ENCODE assay signal across 24 mouse cellular contexts in genomic region chr2:43072964-43073619, GRCm38 (mm10).
DNase-seq lines count a peak whose midpoint lies in the region; ATAC-seq and TF ChIP-seq lines count a peak whose summit lies in the region.
"Had no signal": no experiment of that assay in that cellular context is flagged by ENCODE, and none has a peak within 500 bp of the region (broad histone marks: within the 10 kb centered on the region; RNA-seq: fewer than 3 reads in every experiment).

No protein-coding gene starts in this region.

- H3K4me1 ChIP-seq in forebrain, postnatal 0 days (ENCODE audit: insufficient read depth), result no peaks in the 10 kb centered on the region
- no peaks in the 10 kb centered on the region for H3K4me1 ChIP-seq in forebrain, embryonic 11.5 days (replicated peaks; ENCODE audit: control insufficient read depth, insufficient read depth, low read length)
- H3K4me1 ChIP-seq in midbrain, postnatal 0 days (ENCODE audit: insufficient read depth, low read length), result no peaks in the 10 kb centered on the region
- no peaks in the 10 kb centered on the region for H3K4me1 ChIP-seq in midbrain, embryonic 15.5 days
- no peaks in the 10 kb centered on the region for H3K4me1 ChIP-seq in hindbrain, postnatal 0 days (ENCODE audit: insufficient read depth, low read length)
- H3K4me1 ChIP-seq: forebrain, embryonic 10.5 days; heart, embryonic 15.5 days; limb, embryonic 13.5 days; liver, embryonic 12.5 days; megakaryocyte, embryonic 14.5 days had no signal

- H3K36me3 ChIP-seq in forebrain, postnatal 0 days (ENCODE audit: insufficient read depth), result no peaks in the 10 kb centered on the region
- H3K36me3 ChIP-seq in forebrain, embryonic 11.5 days (ENCODE audit: control insufficient read depth, insufficient read depth, low read length), result no peaks in the 10 kb centered on the region
- no peaks in the 10 kb centered on the region for H3K36me3 ChIP-seq in midbrain, postnatal 0 days (ENCODE audit: insufficient read depth, low read length)
- H3K36me3 ChIP-seq in midbrain, embryonic 15.5 days (replicated peaks), result no peaks in the 10 kb centered on the region
- H3K36me3 ChIP-seq in hindbrain, postnatal 0 days (ENCODE audit: insufficient read depth, low read length), result no peaks in the 10 kb centered on the region
- H3K36me3 ChIP-seq: forebrain, embryonic 10.5 days; heart, embryonic 15.5 days; limb, embryonic 13.5 days; liver, embryonic 12.5 days had no signal

- DNase-seq in forebrain, postnatal 0 days, result no peak
- DNase-seq in forebrain, embryonic 11.5 days (ENCODE audit: low spot score), result no peak
- DNase-seq in midbrain, postnatal 0 days (ENCODE audit: low spot score), result peak; percentile 6
- DNase-seq in hindbrain, postnatal 0 days (ENCODE audit: low spot score), result peak; percentile 4
- DNase-seq in right cerebral cortex, adult 2 months (ENCODE audit: low spot score in 2 of 2), result no peak
- no peak for DNase-seq in lung, postnatal 14 days
- DNase-seq: adrenal gland, postnatal 10 days; cerebellum, adult 8-10 months; heart, postnatal 36 days; kidney, adult 18-20 months; kidney, postnatal 4 days; lung, adult 18-20 months; lung, postnatal 36 days; right cerebral cortex, adult 18-20 months; thymus, adult 18-20 months; thymus, postnatal 4 days had no signal

- H3K9ac ChIP-seq in forebrain, postnatal 0 days, result no peak overlapping the region
- no peak overlapping the region for H3K9ac ChIP-seq in forebrain, embryonic 11.5 days (ENCODE audit: low read length)
- no peak overlapping the region for H3K9ac ChIP-seq in midbrain, postnatal 0 days (replicated peaks; ENCODE audit: low read length, poor library complexity, severe bottlenecking)
- no peak overlapping the region for H3K9ac ChIP-seq in midbrain, embryonic 15.5 days
- no peak overlapping the region for H3K9ac ChIP-seq in hindbrain, postnatal 0 days (replicated peaks; ENCODE audit: low read length)
- H3K9ac ChIP-seq: heart, embryonic 15.5 days; limb, embryonic 13.5 days; liver, embryonic 12.5 days had no signal

- WGBS in forebrain, postnatal 0 days, result 67% methylated on average over 8 of the region's 8 CpGs
- WGBS in forebrain, embryonic 11.5 days, result 79% methylated on average over 8 of the region's 8 CpGs
- 75% methylated on average over 8 of the region's 8 CpGs for WGBS in midbrain, postnatal 0 days
- 68% methylated on average over 8 of the region's 8 CpGs for WGBS in midbrain, embryonic 15.5 days
- 73% methylated on average over 8 of the region's 8 CpGs for WGBS in hindbrain, postnatal 0 days

- ATAC-seq in forebrain, postnatal 0 days, result 0 out of 2 replicates have a peak, but pooled peaks have one; percentile 23
- ATAC-seq in forebrain, embryonic 11.5 days (replicated peaks; ENCODE audit: low FRiP score), result no peak
- no peak for ATAC-seq in midbrain, postnatal 0 days (ENCODE audit: low FRiP score)
- no peak for ATAC-seq in midbrain, embryonic 15.5 days (replicated peaks)
- ATAC-seq in hindbrain, postnatal 0 days, result 0 out of 2 replicates have a peak, but pooled peaks have one; percentile 15
- ATAC-seq: inflammation-experienced regulatory T-cells, adult 6 months; liver, embryonic 12.5 days had no signal

- no peak overlapping the region for H3K4me3 ChIP-seq in forebrain, postnatal 0 days (ENCODE audit: low read depth, low read length)
- H3K4me3 ChIP-seq in forebrain, embryonic 11.5 days (ENCODE audit: low read depth, low read length), result no peak overlapping the region
- H3K4me3 ChIP-seq in midbrain, postnatal 0 days (ENCODE audit: low read depth, low read length), result no peak overlapping the region
- H3K4me3 ChIP-seq in midbrain, embryonic 15.5 days, result no peak overlapping the region
- no peak overlapping the region for H3K4me3 ChIP-seq in hindbrain, postnatal 0 days (ENCODE audit: low read length)
- H3K4me3 ChIP-seq: forebrain, embryonic 10.5 days; heart, embryonic 15.5 days; limb, embryonic 13.5 days; liver, embryonic 12.5 days; megakaryocyte, embryonic 14.5 days; myocyte had no signal

- H3K27me3 ChIP-seq in forebrain, postnatal 0 days (ENCODE audit: insufficient read depth, low read length), result no peaks in the 10 kb centered on the region
- H3K27me3 ChIP-seq in forebrain, embryonic 11.5 days (ENCODE audit: control insufficient read depth, insufficient read depth, low read length), result no peaks in the 10 kb centered on the region
- H3K27me3 ChIP-seq in midbrain, postnatal 0 days (ENCODE audit: insufficient read depth, low read length), result no peaks in the 10 kb centered on the region
- no peaks in the 10 kb centered on the region for H3K27me3 ChIP-seq in midbrain, embryonic 15.5 days (replicated peaks)
- H3K27me3 ChIP-seq in hindbrain, postnatal 0 days (ENCODE audit: insufficient read depth, low read length), result no peaks in the 10 kb centered on the region
- H3K27me3 ChIP-seq: heart, embryonic 15.5 days; limb, embryonic 13.5 days; liver, embryonic 12.5 days; megakaryocyte, embryonic 14.5 days had no signal

- no peak for TF ChIP-seq CTCF in forebrain, postnatal 0 days (IDR thresholded peaks at IDR 0.05; ENCODE audit: low read depth)
- peak; percentile 33 for TF ChIP-seq CTCF in midbrain, postnatal 0 days (IDR thresholded peaks at IDR 0.05)
- no peak; the same call in 1 of the 2 replicates for TF ChIP-seq CTCF in hindbrain, postnatal 0 days (IDR thresholded peaks at IDR 0.05; ENCODE audit: low read depth)

- no peaks in the 10 kb centered on the region for H3K9me3 ChIP-seq in forebrain, postnatal 0 days (ENCODE audit: low read length)
- no peaks in the 10 kb centered on the region for H3K9me3 ChIP-seq in forebrain, embryonic 11.5 days (ENCODE audit: control insufficient read depth, low read length)
- no peaks in the 10 kb centered on the region for H3K9me3 ChIP-seq in midbrain, postnatal 0 days (ENCODE audit: low read length)
- no peaks in the 10 kb centered on the region for H3K9me3 ChIP-seq in midbrain, embryonic 15.5 days
- H3K9me3 ChIP-seq in hindbrain, postnatal 0 days (ENCODE audit: low read length), result no peaks in the 10 kb centered on the region
- H3K9me3 ChIP-seq: forebrain, embryonic 10.5 days; heart, embryonic 15.5 days; limb, embryonic 13.5 days; liver, embryonic 12.5 days; megakaryocyte, embryonic 14.5 days had no signal

- H3K4me2 ChIP-seq in forebrain, postnatal 0 days (ENCODE audit: low read depth), result no peak overlapping the region
- no peak overlapping the region for H3K4me2 ChIP-seq in forebrain, embryonic 11.5 days (ENCODE audit: low read depth, low read length, severe bottlenecking)
- H3K4me2 ChIP-seq in midbrain, postnatal 0 days (ENCODE audit: low read depth, low read length, poor library complexity, severe bottlenecking), result no peak overlapping the region
- no peak overlapping the region for H3K4me2 ChIP-seq in midbrain, embryonic 15.5 days
- no peak overlapping the region for H3K4me2 ChIP-seq in hindbrain, postnatal 0 days (ENCODE audit: low read depth, low read length)
- H3K4me2 ChIP-seq: heart, embryonic 15.5 days; limb, embryonic 13.5 days; liver, embryonic 12.5 days had no signal

- H3K27ac ChIP-seq in forebrain, postnatal 0 days (ENCODE audit: low read depth, low read length), result no peak overlapping the region
- no peak overlapping the region for H3K27ac ChIP-seq in forebrain, embryonic 11.5 days (ENCODE audit: low read depth, low read length)
- no peak overlapping the region for H3K27ac ChIP-seq in midbrain, postnatal 0 days (ENCODE audit: low read depth, low read length)
- no peak overlapping the region for H3K27ac ChIP-seq in midbrain, embryonic 15.5 days
- H3K27ac ChIP-seq in hindbrain, postnatal 0 days, result no peak overlapping the region
- H3K27ac ChIP-seq: forebrain, embryonic 10.5 days; heart, embryonic 15.5 days; limb, embryonic 13.5 days; liver, embryonic 12.5 days had no signal

Comparison
In these comparisons a context has a peak if more than half of its experiments do, and no peak if none do; other contexts are left out.
1. ATAC-seq: peak in forebrain, postnatal 0 days (single experiment) and hindbrain, postnatal 0 days (single experiment); none in forebrain, embryonic 11.5 days (single experiment), midbrain, postnatal 0 days (single experiment) and midbrain, embryonic 15.5 days (single experiment).
2. DNase-seq: peak in midbrain, postnatal 0 days (single experiment) and hindbrain, postnatal 0 days (single experiment); none in forebrain, postnatal 0 days (single experiment), forebrain, embryonic 11.5 days (single experiment), right cerebral cortex, adult 2 months (0 of 2) and lung, postnatal 14 days (single experiment).